Mouse (Mus musculus) adrenal gland, adult (tissue): ENCODE data around the gene Gja10.

Experiments used
- DNase-seq, 2 experiments: peaks; one replicate each; pipeline ENCODE4 v3.0.0; 2022 to 2023; ENCODE audit warnings: low spot score in 1 of 2; ENCODE audit not compliant: inconsistent age in 2 of 2

Gene Gja10

DNA sequence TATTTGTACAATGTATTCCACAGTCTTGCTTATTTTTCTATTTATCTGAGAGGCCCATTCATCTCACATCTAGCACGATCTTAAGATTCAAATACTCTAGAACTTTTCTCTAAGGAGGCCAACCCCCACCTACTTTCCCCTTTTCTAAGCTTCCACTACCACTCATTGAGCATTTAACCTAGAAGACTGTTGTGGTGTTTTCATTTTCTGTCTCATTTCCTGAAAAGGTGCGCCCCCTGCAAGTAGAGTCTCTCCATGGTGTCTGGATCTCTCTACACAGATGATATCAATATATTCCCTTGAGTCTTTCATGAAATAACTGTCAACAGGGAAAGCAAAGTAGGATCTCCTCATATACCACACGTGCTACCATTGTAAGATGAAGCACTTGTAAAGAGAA is at the start of gene Gja10:
TSS of gene Gja10 (minus strand) at position 101 of the 400 bp plus-strand sequence.
- no peak for DNase-seq

DNA sequence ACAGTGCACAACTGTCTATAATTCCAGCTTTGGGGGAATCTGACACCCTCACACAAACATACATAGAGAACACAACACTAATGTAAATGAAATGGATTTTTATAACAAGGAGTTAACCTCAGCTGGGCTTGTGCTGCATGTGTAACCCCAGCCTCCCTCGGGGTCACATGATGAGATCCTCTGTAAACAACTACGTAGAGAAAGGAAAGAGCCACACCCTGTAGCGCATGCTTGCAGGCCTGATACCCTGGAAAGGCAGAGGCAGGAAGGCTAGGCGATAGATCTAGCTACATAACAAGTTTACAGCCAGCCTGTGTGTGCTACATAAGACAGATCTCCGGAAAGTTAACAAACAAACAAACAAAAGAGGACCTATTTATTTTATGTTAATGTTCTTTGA is 49.1 kb upstream of the Gja10 start:
- DNase-seq, result no peak

DNA sequence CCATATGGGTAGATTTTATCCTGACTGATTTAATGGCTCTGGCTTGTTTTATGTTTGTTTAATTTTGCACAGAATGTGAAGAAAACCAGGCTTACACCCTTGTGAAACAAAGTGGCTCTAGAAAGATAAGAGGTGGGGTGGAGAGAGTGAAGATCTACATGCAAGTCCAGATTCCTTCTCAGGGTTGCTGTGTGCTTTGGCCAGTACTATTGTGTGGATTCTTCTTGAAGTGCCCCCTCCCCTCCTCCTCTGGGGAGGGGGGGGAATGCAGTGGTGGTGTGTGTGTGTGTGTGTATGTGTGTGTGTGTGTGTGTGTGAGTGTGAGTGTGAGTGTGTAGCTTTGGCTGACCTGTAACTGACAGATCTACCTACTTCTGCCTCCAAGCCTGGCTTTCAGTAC is 19.1 kb upstream of the Gja10 start:
- no peak for DNase-seq

DNA sequence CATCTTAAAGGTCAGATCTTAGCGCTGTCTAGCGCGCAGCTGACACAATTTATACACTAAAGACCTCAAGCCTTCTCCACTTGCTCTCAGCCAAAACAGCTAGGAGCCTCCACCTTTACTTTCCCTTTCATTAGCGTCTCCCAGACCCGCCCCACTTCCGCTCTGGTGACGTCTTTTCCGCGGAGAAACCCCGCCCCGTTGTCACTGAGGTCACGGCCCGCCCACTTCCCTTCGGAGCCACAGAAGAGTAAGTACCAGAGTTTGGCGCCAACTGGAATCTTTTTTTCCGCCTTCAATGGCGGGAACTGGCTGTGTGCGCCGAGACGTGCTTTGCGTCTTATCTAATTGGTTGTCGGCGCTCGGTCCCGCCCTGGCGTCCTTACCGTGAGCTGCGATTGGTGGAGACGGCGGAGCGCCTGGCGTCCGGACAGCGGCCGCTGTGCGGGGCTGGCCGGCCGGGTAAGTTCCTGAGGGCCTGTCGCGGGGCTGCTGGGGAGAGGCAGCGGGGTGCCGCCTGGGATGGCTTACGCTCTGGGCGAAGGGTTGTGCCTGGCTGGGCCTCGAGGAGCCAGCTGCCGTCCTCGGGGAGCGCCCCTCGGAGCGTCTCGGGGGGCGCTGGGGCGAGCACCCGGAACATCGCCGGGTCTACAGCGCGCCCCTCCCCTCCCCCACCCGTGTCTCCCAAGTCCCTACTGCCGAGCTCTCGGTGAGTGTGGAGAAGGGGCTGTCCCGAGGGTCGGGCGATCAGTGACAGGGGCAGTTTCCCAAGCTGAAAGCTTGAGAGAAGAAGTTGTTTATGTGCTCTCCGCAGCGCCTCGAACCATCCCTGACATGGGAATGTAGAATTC is 12.7 kb upstream of the Gja10 start, which contains the start of gene Casp8ap2:
TSS of gene Casp8ap2 (plus strand) at position 418 of the 848 bp plus-strand sequence.
- DNase-seq, result peak; percentile 99 to 100

DNA sequence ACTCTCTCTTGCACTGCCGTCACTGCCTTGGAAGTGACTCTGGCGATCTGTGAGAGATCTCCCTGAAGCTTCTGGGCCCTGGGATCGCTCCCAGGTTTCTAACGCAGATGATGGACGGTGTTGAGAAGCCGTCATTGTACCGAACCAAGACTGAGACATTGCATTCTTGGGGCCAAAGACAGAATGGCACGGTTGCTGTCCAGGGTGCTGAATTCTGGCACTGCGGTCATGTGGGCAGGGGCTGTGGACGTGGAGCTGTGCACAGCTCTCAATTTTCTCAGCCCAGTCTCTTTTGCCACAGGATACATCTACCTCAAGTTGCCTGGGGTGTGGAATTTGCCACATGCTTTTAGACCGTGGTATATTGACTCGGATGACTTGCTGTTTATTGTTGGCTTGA is 1.4 kb downstream of the Gja10 start:
- DNase-seq, result peak; percentile 23 to 71

GRCm38 (mm10) chr4:32588237-32588636 is 14.3 kb downstream of the Gja10 start:
- DNase-seq, result no peak

DNA sequence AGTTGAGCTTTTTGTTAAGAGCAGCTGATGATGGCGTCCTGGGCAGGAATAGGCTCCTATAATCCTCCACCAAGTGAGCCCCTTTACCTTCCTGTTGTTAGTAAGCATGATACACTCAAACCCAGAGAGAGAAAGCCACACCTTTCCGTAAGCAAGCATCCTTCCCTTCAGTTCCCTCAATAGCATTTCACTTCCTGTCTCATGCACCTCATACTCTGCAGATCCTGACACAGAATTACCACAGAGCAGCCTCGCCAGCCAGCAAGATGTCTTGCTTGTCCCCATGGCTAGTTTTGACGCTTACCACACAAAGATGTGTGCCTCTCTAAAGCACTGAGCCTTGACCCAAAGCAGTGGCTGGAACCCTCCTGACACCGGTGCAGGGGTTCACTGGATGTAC is 15.0 kb downstream of the Gja10 start:
- no peak for DNase-seq

DNA sequence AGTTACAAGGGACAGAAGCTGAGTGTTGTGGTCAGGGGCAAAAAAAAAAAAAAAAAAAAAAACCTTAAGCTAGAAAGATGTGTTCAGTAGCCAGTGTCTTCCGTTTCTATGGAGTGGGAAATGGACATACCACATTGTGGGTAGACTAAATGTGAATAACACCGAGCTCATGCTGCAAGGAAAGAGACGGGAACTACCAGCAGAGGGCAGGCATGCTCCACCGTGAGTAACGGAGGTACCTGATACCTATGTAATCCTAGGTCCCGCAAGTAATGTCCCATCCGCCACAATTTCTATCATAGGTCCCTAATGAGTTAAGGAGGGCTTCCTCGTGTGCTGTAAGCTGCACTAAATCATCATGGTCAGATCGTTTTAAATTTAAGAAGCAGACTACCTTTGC is 16.0 kb downstream of the Gja10 start:
- DNase-seq, result peak; percentile 33 to 82

DNA sequence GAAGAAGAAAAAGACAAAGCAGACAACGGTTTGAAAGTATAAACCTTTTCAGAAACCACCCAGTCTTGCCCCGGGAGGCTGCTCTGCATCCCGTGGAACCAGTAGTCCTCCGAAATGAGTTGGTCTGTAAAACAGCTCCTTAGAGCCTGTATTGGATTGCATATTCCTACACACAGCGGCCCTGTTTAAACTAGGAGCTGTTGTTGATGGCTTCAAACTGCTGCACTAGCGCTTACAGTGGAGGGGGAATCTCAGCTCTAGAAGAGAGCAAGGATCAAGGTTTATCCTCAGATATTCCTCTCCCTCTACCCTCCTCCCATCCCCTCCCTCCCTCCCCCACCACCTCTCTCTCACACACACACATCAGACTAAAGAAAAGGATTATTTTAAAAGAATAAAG is 18.4 kb downstream of the Gja10 start:
- no peak for DNase-seq

- DNase-seq, result no peak
Observed at GRCm38 (mm10) chr4:32579850-32580249, 22.7 kb downstream of the Gja10 start.

- DNase-seq, result peak in 1 of 2 experiments; percentile 42
Observed at GRCm38 (mm10) chr4:32575165-32575564, 27.4 kb downstream of the Gja10 start.

- DNase-seq, result no peak
Observed at GRCm38 (mm10) chr4:32574604-32575003, 28.0 kb downstream of the Gja10 start.

- DNase-seq, result no peak
Observed at GRCm38 (mm10) chr4:32573586-32573985, 29.0 kb downstream of the Gja10 start.

GRCm38 (mm10) chr4:32572118-32572517 is 30.4 kb downstream of the Gja10 start:
- peak; percentile 26 to 76 for DNase-seq

DNA sequence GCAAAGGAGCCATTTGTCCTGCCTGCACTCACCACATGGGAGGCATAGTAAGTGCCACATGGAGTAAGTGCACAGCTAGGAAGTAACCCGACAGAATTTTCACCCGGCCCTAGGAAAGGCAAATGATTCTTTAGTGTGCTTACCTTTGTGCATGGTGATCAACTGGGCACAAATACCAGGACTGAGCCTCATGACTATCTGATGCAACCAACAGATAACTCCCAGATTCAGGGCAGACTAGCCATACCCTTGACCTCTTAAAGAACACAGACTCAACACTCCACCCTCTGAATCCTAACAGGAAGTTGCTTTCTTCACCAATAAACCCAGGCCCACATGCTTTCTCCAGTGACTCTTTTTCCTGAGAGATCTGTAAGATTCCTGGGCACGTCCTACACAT is 31.1 kb downstream of the Gja10 start:
- DNase-seq, result peak in 1 of 2 experiments; percentile 62

DNA sequence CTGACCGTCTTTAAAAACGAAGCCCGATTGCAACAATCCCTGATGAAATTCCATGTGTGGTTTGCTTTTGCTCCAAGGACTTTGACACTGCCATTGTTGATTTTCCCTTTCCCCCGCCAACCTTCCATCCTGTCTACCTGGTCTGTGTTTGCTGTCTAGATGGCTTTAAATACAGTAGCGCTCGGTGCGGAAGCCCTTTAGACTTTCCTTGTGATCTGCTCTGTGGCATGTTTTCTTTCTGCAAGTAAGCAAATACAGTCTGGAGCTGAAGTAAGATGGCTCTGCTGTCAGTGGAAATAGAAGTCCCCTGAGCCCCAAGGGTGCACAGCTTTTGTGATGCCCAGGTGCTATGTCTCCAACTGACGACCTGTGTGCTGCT is 31.6 kb downstream of the Gja10 start:
- no peak for DNase-seq

DNA sequence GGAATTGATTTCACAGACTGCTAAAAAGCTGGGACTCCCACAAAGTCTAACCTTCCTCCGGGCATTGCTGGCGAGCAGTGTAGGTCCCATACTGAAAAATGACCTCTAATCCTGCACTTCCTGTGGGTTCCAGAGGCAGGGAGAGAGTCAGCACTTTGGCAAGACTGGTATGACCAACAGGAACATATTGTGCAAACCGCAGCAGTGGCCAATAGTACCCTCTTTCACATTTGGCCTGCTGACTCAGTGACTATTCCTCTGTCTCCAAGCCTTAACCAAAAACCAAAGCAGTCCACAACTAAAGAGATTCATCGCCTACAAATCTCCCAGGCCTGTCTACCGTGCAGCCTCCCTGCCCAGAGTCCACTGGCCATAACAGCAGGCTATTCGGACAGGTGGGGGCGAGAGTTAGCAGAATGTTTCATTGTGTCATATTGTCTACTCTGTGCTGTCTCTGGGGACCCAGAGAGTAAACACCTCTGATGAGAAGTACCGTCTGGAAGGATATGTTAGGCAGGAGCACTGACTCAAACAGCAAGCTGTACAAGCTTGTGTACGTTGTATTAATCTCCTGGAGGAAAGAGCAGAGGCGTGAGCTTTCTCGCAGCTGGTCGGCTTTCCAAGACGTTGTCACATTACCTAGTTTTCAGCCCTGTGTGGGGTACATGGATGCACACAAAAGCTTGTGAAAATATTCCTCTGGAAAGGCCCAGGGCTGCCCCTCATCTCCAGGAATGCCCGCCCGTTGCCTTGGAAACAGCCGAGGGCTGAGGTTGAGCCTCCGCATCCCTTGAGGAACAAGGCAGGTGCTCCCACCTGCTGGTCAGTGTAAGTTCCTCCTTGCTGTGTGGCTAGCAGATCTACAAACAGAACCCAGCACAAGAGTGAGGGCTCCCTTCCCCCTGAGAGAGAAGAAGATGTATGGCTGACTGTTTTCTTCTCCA is 32.3 kb downstream of the Gja10 start:
- DNase-seq, result peak; percentile 28 to 74

- no peak for DNase-seq
Observed at GRCm38 (mm10) chr4:32569054-32569453, 33.5 kb downstream of the Gja10 start.

DNA sequence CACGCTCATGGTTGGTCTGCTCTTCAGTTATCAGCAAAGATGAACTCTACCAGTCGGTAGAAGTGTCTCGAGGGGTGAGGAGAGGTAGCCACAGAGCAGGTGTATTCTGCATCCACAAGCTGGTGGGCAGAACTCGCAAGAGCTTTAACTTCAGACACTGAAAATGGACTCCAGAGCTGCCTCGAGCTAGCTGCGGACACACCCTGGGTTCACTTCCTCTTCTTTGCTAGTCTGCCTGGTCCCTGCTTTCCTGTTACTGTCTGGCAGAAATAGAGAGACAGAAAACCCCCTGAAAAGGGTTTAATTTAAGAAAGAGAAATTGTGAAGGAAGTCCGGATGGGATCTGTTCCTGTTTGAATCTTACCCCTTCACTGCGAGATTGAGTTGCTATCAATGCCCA is 37.6 kb downstream of the Gja10 start:
- no peak for DNase-seq

DNA sequence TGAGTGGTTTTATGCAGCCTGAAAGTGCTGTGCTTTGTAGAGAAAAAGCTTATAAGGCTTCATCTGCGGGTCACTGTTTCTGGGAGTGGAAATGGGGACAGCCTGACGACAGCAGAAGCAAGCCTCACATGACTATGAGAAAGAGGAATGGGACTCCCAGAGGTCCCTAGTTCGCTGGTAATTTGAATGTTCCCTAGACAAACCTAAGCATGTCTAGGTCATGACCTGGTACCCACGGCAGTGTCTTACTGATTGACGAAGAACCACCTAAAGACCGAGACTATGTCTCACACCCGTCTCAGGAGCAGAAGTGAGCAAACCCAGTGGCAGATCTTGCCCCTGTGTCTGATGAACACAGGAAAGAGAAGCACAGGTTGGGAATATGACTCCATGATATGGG is 38.1 kb downstream of the Gja10 start:
- no peak for DNase-seq

GRCm38 (mm10) chr4:32562319-32563115 is 40.0 kb downstream of the Gja10 start:
- DNase-seq, result no peak
